Mouse (Mus musculus): ENCODE data around the gene Cyp2d10. TPM values are rescaled to one million over a fixed set of nuclear protein-coding genes. Genes with fewer than 3 reads are reported as not detected.

Gene Cyp2d10
- polyA plus RNA-seq, 1 experiment from 2014 or later = not detected

DNA sequence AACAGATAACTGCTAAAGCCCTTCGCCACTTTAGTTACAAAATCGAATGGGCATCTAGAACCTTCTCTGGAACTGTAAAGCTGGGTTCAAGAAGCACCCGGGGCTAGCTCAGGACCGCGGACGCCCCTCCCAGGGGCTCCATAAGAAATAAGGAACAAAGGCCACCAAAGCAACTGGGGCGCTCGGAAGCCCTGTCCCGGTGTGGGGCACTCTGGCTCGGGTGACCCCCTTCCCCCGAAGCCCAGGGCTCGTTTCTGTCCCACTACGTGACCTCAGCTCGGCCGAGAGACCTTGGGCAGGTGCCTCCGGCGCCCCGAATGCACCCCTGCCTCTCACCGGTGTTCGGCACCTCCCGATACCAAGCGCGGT, 53.3 kb downstream of the Cyp2d10 start:
- peak overlapping the region; percentile 82 for H3K27ac ChIP-seq
- peak overlapping the region; percentile 95 for H3K9ac ChIP-seq
- H3K4me2 ChIP-seq (replicated peaks) = peak overlapping the region; percentile 61
- 1% methylated on average over 23 of the region's 23 CpGs for WGBS
- H3K9me3 ChIP-seq = no peaks in the 10 kb centered on the region
- peaks cover 6% of the 10 kb centered on the region for H3K4me1 ChIP-seq
- peak overlapping the region; percentile 92 for H3K4me3 ChIP-seq
- peaks cover 25% of the 10 kb centered on the region for H3K36me3 ChIP-seq
- no peaks in the 10 kb centered on the region for H3K27me3 ChIP-seq
- peak; percentile 42 for ATAC-seq (ENCODE audit: insufficient number of reproducible peaks, insufficient read depth, low FRiP score, low TSS enrichment)

- WGBS = 30% methylated on average over 14 of the region's 14 CpGs
- no peak for ATAC-seq (ENCODE audit: insufficient number of reproducible peaks, insufficient read depth, low FRiP score, low TSS enrichment)
- peak overlapping the region; percentile 61 for H3K4me2 ChIP-seq (replicated peaks)
- peak overlapping the region; percentile 82 for H3K27ac ChIP-seq
- peak overlapping the region; percentile 95 for H3K9ac ChIP-seq
- no peaks in the 10 kb centered on the region for H3K27me3 ChIP-seq
- peak overlapping the region; percentile 92 for H3K4me3 ChIP-seq
- peaks cover 30% of the 10 kb centered on the region for H3K36me3 ChIP-seq
- peaks cover 6% of the 10 kb centered on the region for H3K4me1 ChIP-seq
- no peaks in the 10 kb centered on the region for H3K9me3 ChIP-seq
Observed at GRCm38 (mm10) chr15:82353078-82353744, 53.8 kb downstream of the Cyp2d10 start.

Small RNA genes lying within 50 kb of the gene (microRNA-seq; reads per million reads assigned to microRNA genes)
- gene Gm25990 = not detected
- gene Gm27331 = not detected
- not detected for gene Gm27622
- not detected for gene Mir7684

Other genes with a start within 250 kb of the Cyp2d10 start
- 0.75 and 0.79 TPM in 2 replicates for gene Shisa8, start 194.4 kb downstream of the Cyp2d10 start, polyA plus RNA-seq (2016; fragmentation: Nextera tagmentation; extraction: Ambion mirVana)
- 0.13 and 0.23 TPM in 2 replicates for gene Tnfrsf13c, start 182.8 kb downstream of the Cyp2d10 start, polyA plus RNA-seq (2016; fragmentation: Nextera tagmentation; extraction: Ambion mirVana)
- gene Cenpm, start 162.4 kb downstream of the Cyp2d10 start, polyA plus RNA-seq (2016; fragmentation: Nextera tagmentation; extraction: Ambion mirVana) = 68.8 and 71.0 TPM in 2 replicates
- 0.29 TPM in 1 of 2 replicates, not detected in the other for gene 1500009C09Rik, start 154.8 kb downstream of the Cyp2d10 start, polyA plus RNA-seq (2016; fragmentation: Nextera tagmentation; extraction: Ambion mirVana)
- gene Sept3, start 132.3 kb downstream of the Cyp2d10 start, polyA plus RNA-seq (2016; fragmentation: Nextera tagmentation; extraction: Ambion mirVana) = 59.9 and 66.0 TPM in 2 replicates
- gene Wbp2nl, start 108.2 kb downstream of the Cyp2d10 start, polyA plus RNA-seq (2016; fragmentation: Nextera tagmentation; extraction: Ambion mirVana) = 0.12 TPM in 1 of 2 replicates, not detected in the other
- gene Naga, start 68.3 kb downstream of the Cyp2d10 start, polyA plus RNA-seq (2016; fragmentation: Nextera tagmentation; extraction: Ambion mirVana) = 36.8 and 38.1 TPM in 2 replicates
- gene Pheta2, start 68.3 kb downstream of the Cyp2d10 start, polyA plus RNA-seq (2016; fragmentation: Nextera tagmentation; extraction: Ambion mirVana) = 10.3 and 11.2 TPM in 2 replicates
- 227 and 245 TPM in 2 replicates for gene Smdt1, start 68.2 kb downstream of the Cyp2d10 start, polyA plus RNA-seq (2016; fragmentation: Nextera tagmentation; extraction: Ambion mirVana)
- 281 and 295 TPM in 2 replicates for gene Ndufa6, start 52.9 kb downstream of the Cyp2d10 start, polyA plus RNA-seq (2016; fragmentation: Nextera tagmentation; extraction: Ambion mirVana)
- 10.6 and 10.9 TPM in 2 replicates for gene Cyp2d22, start 26.9 kb downstream of the Cyp2d10 start, polyA plus RNA-seq (2016; fragmentation: Nextera tagmentation; extraction: Ambion mirVana)
- not detected in 2 replicates for gene Cyp2d11, start 13.2 kb downstream of the Cyp2d10 start, polyA plus RNA-seq (2016; fragmentation: Nextera tagmentation; extraction: Ambion mirVana)
- not detected in 2 replicates for gene Cyp2d9, start 26.2 kb upstream of the Cyp2d10 start, polyA plus RNA-seq (2016; fragmentation: Nextera tagmentation; extraction: Ambion mirVana)
- not detected in 2 replicates for gene Cyp2d12, start 147.9 kb upstream of the Cyp2d10 start, polyA plus RNA-seq (2016; fragmentation: Nextera tagmentation; extraction: Ambion mirVana)
- not detected in 2 replicates for gene Cyp2d34, start 213.8 kb upstream of the Cyp2d10 start, polyA plus RNA-seq (2016; fragmentation: Nextera tagmentation; extraction: Ambion mirVana)